Mouse (Mus musculus) small intestine, adult 2 months (tissue): ENCODE measurements around the gene Tead4.

Source experiments
- CTCF ChIP-seq: fragments of 200-500 bp; IDR thresholded peaks from 2 replicates; pipeline ENCODE4 v1.5.1; 2012; ENCODE audit warnings: low read depth, mild to moderate bottlenecking, control low read depth, inconsistent platforms, low read length, moderate library complexity, mixed read lengths; ENCODE audit not compliant: insufficient replicate concordance, insufficient read length; ENCODE audit errors: extremely low read depth
- POLR2A ChIP-seq: fragments of 200-500 bp; IDR thresholded peaks from 2 replicates; pipeline ENCODE4 v1.6.1; 2012; ENCODE audit warnings: low read depth, mild to moderate bottlenecking, control low read depth, inconsistent platforms, low read length, moderate library complexity

DNA sequence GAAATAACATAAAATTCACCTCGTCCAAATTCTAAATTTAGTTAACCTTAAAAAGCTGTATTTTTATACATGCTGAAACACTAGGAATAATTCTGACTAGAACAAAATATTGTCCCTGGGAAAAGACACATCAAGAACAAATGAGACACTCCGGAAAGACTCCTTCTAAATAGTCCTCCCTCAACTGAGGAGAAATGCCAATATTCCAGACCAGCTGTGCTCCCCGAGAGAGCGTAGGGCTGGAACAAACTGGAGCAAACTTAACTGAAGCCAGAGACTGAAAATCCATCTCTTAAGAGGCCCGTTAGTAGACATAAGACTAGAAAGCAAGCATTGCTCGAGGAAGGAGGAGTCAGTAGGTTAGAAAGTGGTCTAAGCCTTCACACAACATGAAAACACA is 46.2 kb upstream of the Tead4 start:
- TF ChIP-seq POLR2A (no peak), CTCF (no peak)
